Mouse (Mus musculus) left cerebral cortex, postnatal 4 days (tissue): ENCODE measurements around the gene Krt36. TPM values are rescaled to one million over a fixed set of nuclear protein-coding genes. Genes with fewer than 3 reads are reported as not detected.
A peak's percentile ranks its signal among the peaks of the same experiment; 100 is the strongest.

Source experiments
- DNase-seq: peaks from one replicate; pipeline ENCODE4 v3.0.0-alpha.2; 2022
- intact Hi-C: fragments of 180-260 bp; cut with DNase I; formaldehyde crosslinking; loops from one replicate; pipeline ENCODE4 v1.15.1; 2025
- total RNA-seq, 2 experiments: library from RNA; stranded (reverse); gene quantifications; 2 replicates each; pipeline ENCODE4 v1.2.3; 2021

Gene Krt36
- not detected for total RNA-seq

- intact Hi-C loops: no loop called here
- DNase-seq: no peak
These were observed at the start of gene Krt36 for GRCm38 (mm10) chr11:100105576-100106122. Gene Krt36, minus strand, starts transcription at chr11:100105626.

GRCm38 (mm10) chr11:100148615-100149330, 43.3 kb upstream of the Krt36 start, which contains the start of gene Krt19:
Gene Krt19, minus strand, starts transcription at chr11:100148665.
- intact Hi-C loops: no loop called here
- DNase-seq: no peak

GRCm38 (mm10) chr11:100147566-100148353, 42.3 kb upstream of the Krt36 start:
- no peak for DNase-seq
- intact Hi-C loops: no loop called here

- intact Hi-C loops: no loop called here
- DNase-seq: no peak
These were observed 40.6 kb upstream of the Krt36 start for GRCm38 (mm10) chr11:100145858-100146560.

GRCm38 (mm10) chr11:100145104-100145503, 39.7 kb upstream of the Krt36 start:
- DNase-seq: no peak
- intact Hi-C loops: no loop called here

GRCm38 (mm10) chr11:100140966-100141365, 35.5 kb upstream of the Krt36 start:
- intact Hi-C loops: no loop called here
- DNase-seq: no peak

- no peak for DNase-seq
- intact Hi-C loops: no loop called here
These were observed 34.0 kb upstream of the Krt36 start for GRCm38 (mm10) chr11:100139391-100139790.

GRCm38 (mm10) chr11:100138809-100139208, 33.4 kb upstream of the Krt36 start:
- DNase-seq: no peak
- intact Hi-C loops: no loop called here

- DNase-seq: peak; percentile 16
- intact Hi-C loops: no loop called here
These were observed 32.3 kb upstream of the Krt36 start for GRCm38 (mm10) chr11:100137693-100138092.

- intact Hi-C loops: no loop called here
- no peak for DNase-seq
These were observed 31.1 kb upstream of the Krt36 start for GRCm38 (mm10) chr11:100136559-100136958.

- intact Hi-C loops: no loop called here
These were observed 30.3 kb upstream of the Krt36 start, which contains the start of gene Krt15 for GRCm38 (mm10) chr11:100135731-100136130. Gene Krt15, minus strand, starts transcription at chr11:100135928.

GRCm38 (mm10) chr11:100124901-100125300, 19.5 kb upstream of the Krt36 start:
- DNase-seq: no peak
- intact Hi-C loops: no loop called here

More at GRCm38 (mm10) chr11:100135731-100136130, 30.3 kb upstream of the Krt36 start, which contains the start of gene Krt15:
- no peak for DNase-seq

GRCm38 (mm10) chr11:100121466-100121865, 16.0 kb upstream of the Krt36 start, which contains the start of gene Krt13:
Gene Krt13, minus strand, starts transcription at chr11:100121566.
- no peak for DNase-seq
- intact Hi-C loops: no loop called here

- intact Hi-C loops: no loop called here
- no peak for DNase-seq
These were observed 14.9 kb upstream of the Krt36 start for GRCm38 (mm10) chr11:100120331-100120730.

- intact Hi-C loops: no loop called here
- no peak for DNase-seq
These were observed 8.3 kb upstream of the Krt36 start for GRCm38 (mm10) chr11:100113742-100114029.

GRCm38 (mm10) chr11:100112935-100113741, 7.7 kb upstream of the Krt36 start:
- intact Hi-C loops: no loop called here

GRCm38 (mm10) chr11:100102693-100103429, 2.6 kb downstream of the Krt36 start:
- intact Hi-C loops: no loop called here
- DNase-seq: no peak

More at GRCm38 (mm10) chr11:100112935-100113741, 7.7 kb upstream of the Krt36 start:
- no peak for DNase-seq

- intact Hi-C loops: no loop called here
These were observed 5.0 kb downstream of the Krt36 start for GRCm38 (mm10) chr11:100100391-100100790.

GRCm38 (mm10) chr11:100097819-100098218, 7.6 kb downstream of the Krt36 start:
- DNase-seq: no peak
- intact Hi-C loops: no loop called here

More at GRCm38 (mm10) chr11:100100391-100100790, 5.0 kb downstream of the Krt36 start:
- DNase-seq: no peak
